Mouse (Mus musculus) megakaryocyte, embryonic 14.5 days (primary cell): ENCODE measurements around the gene Cpox.
"Not testable (repeated sequence)": the region's sequence is repeated elsewhere in the genome, so short reads cannot be mapped to it uniquely, and the experiment has no call there.

Source experiments
- FLI1 ChIP-seq: IDR thresholded peaks from 2 replicates; pipeline ENCODE4 v1.6.1; 2012; ENCODE audit warnings: low read length, inconsistent platforms, mixed read lengths
- GATA1 ChIP-seq: IDR thresholded peaks from 3 replicates; pipeline ENCODE4 v1.6.1; 2012; ENCODE audit warnings: mixed read lengths, low read length, inconsistent platforms, borderline replicate concordance

DNA sequence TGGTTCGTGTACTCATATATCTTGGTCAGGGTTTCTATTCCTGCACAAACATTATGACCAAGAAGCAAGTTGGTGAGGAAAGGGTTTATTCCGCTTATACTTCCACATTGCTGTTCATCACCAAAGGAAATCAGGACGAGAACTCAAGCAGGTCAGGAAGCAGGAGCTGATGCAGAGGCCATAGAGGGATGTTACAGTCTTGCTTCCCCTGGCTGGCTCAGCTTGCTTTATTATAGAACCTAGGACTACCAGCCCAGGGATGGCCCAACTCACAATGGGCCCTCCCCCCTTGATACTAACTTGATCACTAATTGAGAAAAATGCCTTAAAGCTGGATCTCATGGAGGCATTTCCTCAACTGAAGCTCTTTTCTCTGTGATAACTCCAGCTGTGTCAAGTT, 3.4 kb upstream of the Cpox start:
- not testable (repeated sequence) for TF ChIP-seq FLI1, GATA1
